Mouse (Mus musculus) embryo, embryonic 11.5 days (tissue): ENCODE measurements at regions not wholly inside any gene's neighbourhood (a gene's known extent, or its start where the extent isn't known, plus 50 kb on each side); places are given as distances from the start of the nearest gene placed in this dataset.

ENCODE experiments used
- DNase-seq: peaks from one replicate; pipeline ENCODE4 v3.0.0-alpha.2; 2012; ENCODE audit warnings: low read depth, low spot score

DNA sequence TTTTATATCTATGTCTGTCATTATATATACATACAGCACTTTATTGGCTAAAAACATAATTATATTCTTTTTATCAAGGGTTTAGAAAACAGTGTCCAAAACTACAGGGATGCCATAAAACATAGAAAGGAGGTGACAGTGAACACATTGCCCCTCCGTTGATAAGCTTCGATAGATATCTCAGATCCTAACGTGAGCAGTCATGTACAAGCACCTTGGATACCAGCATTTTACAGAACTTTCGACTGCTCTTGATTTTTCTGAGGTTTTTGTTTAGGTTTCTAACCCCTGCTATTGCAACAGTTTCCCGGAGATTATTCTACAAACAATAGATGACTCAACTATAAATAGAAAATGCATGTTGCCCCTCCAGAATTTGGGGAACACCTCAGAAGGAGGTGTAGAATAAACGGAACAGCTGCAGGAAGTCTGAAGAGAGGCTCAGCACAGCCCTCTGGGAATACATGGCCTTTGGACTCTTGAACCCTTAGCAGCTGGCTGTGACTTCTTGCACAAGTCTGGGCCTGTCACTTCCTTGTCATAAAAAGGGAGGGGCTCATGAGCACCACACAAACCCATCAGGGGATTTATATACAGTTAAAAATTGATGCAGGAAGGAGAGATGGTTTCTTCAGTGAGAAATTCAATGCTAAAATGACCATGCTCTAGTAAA is 87.1 kb upstream of the Gpc5 start:
- DNase-seq: no peak

DNA sequence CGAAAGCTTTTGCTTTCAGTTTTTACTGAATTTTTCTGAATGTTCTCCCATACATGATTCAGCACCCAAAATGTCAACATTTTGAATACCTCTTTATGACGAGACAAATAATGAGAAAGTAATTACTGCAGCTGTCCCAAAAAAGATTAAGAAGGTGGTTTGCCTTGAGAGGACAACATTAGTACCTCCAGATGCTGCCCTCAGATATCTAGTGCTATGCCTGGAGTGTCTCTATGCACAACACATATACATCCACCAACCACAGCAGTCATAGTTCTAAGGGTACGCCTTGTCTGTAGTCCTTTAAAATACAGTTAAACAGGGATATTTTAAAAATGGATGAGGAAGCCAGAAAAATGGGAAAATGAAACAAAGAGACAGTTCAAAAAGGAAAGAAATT is 81.1 kb upstream of the Gpc5 start:
- DNase-seq: no peak

GRCm38 (mm10) chr14:115015299-115015698 is 76.7 kb upstream of the Gpc5 start:
- DNase-seq: no peak

- peak; percentile 38 for DNase-seq
These were observed 74.4 kb upstream of the Gpc5 start for GRCm38 (mm10) chr14:115017410-115018153.

GRCm38 (mm10) chr14:115028011-115028410 is 64.0 kb upstream of the Gpc5 start:
- DNase-seq: no peak

DNA sequence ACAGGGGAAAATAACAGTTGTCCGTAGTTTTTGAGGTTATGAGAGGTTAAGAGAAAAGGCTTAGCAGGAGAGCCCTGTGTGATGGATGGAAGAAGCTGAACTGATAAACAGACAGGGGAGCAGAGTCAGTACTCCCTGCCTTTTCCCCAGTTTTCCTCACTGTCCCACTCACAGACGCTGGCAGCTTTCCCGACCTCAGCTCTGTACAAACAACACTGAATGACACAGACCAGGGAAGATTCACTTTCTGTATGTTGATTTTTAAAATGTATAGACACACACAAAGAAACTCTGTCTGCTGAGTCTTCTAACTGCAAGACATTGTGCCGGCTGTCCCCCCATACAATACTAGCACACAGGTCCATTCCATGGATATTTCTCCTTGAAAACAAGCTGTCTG is 60.3 kb upstream of the Gpc5 start:
- DNase-seq: no peak

DNA sequence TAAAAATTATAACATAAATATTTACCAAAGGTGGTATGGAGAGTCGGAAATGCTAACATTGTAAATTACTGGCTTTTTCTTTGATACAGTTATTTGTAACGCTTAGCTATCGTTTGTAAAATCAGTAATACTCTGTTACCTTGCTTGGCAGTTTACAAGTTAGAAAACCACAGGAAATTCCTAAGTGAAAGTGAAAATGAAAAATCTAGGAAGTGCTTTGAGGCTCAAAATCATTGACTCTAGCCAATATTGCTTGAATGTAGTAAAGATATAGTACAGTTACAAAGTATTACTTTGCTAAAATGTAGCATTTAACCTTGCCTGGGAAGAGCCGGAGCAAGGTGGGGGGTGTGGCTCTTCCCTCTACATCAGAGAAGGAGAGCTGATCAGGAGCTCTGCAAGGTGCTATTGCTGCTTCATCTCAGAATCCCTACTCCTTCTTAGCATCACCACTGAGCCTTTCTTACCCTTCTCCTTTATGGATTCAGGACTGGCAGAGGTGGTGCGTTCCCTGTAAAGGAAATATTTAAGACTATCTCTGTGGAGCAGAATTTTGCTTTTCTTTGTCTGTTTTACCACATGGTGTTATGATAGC is 58.5 kb upstream of the Gpc5 start:
- no peak for DNase-seq

- DNase-seq: no peak
These were observed 57.1 kb upstream of the Gpc5 start for GRCm38 (mm10) chr14:115034718-115035437.

DNA sequence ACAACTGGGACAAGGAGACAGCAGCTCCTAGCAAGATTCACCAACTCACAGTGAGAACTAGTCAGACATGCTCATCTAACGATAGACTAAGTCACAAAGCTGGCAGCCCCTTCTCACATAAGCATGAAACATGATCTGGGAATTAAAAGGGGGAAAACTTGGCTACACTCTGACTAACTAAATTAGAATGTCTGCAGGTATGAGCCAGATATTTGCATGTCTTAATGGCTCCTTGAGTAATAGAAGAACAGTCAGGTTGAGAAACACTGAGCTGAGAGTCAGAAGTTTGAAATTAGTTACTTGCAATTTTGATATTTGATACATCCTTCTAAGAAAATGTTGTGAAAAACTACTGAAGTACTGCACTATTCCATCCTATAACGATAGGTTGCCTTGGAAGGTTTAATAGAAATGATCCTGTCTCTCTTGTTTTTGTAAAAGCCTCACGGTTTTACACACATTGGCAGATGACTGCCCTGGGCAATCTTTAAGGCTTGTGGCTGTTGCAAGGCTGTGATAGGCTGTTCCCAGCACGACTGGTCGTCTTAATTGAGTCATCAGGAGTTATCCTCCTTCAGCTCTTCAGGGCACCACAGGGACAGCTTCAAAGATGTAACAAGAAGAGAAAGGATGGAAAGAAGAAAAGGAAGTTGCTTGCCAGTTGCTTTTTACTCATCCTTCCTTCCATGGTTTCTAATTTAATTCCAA is 54.8 kb upstream of the Gpc5 start:
- DNase-seq: no peak

DNA sequence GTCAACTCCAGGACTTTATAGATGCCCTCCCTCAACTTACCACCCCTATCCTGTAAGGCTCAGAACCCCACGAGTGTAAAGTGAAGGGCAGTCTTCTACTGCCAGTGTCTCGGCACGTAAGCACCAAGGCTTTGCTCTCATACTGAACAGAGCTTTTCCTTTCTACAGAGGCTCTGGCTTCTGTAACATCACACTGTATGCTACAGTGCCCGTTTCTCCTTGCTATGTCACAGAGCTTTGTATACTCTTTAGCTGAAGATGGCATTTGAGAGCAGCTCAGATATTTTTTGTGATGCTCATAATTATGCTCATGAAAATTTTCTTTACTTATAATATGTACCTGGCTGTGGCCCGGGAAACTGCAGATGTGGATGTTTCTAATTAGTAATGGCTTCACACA is 53.2 kb upstream of the Gpc5 start:
- DNase-seq: no peak

GRCm38 (mm10) chr14:115039524-115039923 is 52.5 kb upstream of the Gpc5 start:
- no peak for DNase-seq

DNA sequence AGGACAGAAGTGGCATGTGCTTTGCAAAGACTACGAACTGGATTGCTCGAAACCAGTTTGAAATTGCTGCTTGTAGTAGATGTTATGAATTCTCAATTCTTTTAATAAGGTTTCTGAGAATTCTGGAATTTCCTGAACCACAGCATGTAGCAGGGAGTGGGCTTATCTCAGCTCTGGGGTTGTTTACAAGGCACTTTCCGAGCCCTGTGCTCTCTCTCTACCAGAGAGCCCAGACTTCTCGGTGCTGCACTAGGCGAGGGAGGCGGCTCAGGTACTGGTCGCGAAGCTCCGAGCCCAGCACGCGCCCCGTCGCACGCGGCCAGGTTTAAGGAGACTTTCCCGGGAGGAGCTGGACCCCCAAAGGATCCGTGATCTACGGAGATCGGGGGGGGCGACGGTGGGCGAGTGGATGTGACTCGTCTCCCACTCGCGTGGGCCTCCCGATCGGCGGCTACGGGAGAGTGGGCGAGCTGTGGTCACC is 51.9 kb upstream of the Gpc5 start:
- peak; percentile 48 for DNase-seq

- DNase-seq: peak; percentile 86
These were observed 51.3 kb upstream of the Gpc5 start for GRCm38 (mm10) chr14:115040578-115041206.

- no peak for DNase-seq
These were observed 50.5 kb upstream of the Gpc5 start for GRCm38 (mm10) chr14:115041336-115042054.

GRCm38 (mm10) chr14:115042055-115042564 is 49.9 kb upstream of the Gpc5 start:
- peak; percentile 78 for DNase-seq
